Mouse (Mus musculus): ENCODE data around the gene Cryaa.

Gene Cryaa

DNA sequence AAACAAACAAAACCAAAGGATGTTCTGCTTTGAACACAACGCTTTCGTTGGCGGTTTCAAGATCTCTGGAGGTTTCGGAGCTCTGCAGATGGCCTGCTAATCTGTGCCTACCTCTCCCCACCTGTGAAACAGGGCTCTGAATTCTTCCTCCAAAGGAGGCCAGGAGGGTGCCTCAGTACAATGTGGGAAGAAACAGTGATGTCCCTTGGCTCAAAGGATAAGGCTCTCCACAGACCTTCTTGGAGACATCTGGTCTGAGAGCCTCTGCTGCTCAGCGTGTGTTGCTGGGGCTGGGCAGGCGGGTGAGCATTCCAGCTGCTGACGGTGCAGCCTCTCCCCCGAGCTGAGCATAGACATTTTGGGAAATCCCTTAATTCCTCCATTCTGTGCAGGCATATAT is at the start of gene Cryaa:
Cryaa (plus strand) TSS at position 301 of the 400 bp plus-strand sequence.
- DNase-seq (ENCODE audit: low spot score in 2 of 2) = no peak

DNA sequence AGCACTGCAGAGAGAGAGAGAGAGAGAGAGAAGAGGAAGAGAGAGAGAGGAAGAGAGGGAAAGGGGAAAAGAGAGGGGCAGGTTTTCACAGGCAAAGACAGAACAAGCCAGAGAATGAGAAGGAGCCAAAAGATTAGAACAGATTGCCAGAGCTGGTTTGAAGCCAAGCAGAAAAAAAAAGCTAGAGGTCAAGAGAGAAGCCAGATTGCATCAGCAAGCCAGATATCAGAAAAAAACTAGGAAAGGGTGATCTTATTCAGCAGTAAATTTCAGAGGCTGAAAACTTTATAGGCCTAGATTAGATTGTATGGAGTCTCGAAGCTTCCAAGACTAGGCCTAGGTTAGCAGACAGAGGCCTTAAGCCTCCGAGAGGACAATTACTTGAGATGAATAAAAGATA is 49.6 kb upstream of the Cryaa start:
- no peak for DNase-seq (ENCODE audit: low spot score in 2 of 2)

DNA sequence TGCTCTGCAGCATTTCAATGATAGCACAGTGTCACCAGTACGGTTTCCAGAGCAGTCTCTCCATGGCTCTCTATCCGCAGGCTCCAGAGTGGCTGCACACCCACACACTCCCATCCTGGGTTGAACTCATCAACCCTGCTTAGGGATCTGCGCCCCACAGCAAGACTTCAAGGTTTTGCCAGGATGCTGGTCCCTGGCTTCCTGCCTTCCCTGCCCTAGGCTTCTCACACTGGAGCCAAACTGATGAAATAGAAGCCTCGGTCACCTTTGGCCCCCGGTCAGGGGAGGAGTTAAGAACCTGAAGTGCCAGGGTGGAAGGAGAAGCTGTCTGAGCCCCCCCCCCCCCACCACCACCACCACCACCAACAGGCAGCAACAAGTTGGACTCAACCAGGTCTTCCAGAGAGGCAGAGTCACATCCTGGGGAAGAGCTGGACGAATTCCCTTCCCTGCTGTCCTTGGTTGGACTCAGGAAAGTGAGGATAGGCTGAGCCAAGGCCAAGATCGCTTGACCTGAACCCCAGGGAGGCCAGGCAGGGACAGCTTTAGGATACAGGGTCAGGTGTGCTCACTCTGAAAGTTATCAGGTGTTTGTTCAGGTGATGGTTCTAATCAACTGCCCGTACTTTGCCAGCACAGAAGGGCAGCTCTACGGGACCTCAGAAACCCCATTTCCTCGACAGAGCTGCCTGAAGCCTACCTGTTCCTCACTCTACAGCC is 46.4 kb upstream of the Cryaa start:
- DNase-seq (ENCODE audit: low spot score in 2 of 2) = no peak

DNA sequence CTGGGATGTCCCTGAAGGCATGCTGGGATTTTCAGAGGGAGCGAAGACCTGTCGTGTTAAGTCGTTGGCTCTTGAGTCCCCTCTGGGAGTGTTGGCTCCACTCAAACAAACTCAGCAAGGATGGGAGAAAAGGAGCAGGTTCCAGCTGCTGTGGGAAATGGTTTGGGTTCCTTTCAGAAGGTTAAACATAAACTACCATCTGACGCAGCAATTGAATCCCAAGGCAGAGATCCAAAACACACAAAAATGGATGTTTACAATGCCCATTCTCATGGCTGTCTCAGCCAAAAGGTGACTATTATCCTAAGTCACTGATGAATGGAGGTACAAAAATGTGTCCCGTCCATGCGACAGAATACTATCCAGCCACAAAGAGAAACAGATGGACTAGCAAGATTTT is 44.6 kb upstream of the Cryaa start:
- no peak for DNase-seq (ENCODE audit: low spot score in 2 of 2)

DNA sequence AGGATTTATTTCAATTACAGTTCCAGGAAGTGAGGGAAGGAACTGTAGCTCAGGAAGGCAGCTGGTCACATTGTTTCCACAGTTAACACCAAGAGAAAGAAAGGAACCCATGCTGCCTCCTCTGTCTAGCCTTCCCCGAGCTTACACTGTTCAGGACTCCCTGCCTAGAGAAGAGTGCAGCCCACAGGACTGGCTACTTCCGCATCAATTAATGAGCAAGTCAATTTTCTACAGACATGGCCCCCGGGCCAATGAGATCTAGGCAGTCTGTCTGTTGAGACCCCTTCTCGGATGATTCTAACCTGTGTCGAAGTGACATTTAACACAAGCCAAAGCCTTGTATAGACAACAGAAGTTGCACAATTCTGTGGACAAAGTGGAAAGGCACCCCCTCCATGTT is 42.7 kb upstream of the Cryaa start:
- no peak for DNase-seq (ENCODE audit: low spot score in 2 of 2)

DNA sequence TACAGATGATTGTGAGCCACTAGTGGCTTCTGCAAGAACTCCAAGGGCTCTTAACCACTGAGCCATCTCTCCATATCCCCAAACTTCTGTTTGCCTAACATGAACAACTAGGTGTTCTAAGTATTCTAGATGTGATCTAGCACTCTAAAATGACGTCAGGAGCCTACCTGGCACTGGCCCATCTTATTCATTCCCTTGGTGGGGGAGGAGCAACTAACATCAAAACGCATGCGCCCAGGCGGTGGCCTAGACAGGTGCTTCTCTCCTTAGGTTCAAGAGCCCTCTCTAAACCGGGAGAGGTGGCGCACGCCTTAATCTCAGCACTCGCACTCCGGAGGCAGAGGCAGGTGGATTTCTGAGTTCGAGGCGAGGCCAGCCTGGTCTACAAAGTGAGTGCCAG is 41.8 kb upstream of the Cryaa start:
- DNase-seq (ENCODE audit: low spot score in 2 of 2) = no peak

DNA sequence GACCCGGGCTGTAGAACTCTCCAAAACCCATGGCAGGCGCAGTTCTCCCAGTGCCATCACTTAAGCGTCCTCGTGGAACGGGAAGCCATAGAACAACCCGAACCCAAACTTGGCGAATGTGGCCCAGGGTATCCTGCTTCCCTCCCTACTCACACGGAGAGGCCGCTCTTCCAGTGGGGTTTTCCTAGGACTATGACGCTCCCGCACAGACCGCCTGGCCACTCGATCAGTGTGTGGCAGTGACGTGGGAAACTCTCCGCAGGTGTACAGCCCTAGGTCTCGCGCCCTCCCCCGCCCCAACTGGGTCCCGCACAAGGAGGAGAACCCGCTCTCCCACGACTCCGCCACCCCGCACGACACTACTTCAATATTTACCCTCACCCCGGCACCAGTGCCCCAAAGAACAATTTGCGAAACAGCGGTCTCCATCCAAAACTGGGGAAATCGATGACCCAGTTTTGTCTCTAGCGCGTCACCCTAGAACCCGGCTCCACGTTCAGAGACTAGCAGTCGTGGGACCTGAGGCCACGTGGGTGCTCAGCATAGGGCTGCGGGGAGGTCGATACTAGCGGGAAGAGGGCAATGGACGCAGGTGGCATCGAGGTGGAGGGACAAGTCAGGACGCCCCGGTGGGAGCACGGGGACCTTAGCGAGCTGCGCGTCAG is 41.2 kb upstream of the Cryaa start:
- DNase-seq (ENCODE audit: low spot score in 2 of 2) = no peak

DNA sequence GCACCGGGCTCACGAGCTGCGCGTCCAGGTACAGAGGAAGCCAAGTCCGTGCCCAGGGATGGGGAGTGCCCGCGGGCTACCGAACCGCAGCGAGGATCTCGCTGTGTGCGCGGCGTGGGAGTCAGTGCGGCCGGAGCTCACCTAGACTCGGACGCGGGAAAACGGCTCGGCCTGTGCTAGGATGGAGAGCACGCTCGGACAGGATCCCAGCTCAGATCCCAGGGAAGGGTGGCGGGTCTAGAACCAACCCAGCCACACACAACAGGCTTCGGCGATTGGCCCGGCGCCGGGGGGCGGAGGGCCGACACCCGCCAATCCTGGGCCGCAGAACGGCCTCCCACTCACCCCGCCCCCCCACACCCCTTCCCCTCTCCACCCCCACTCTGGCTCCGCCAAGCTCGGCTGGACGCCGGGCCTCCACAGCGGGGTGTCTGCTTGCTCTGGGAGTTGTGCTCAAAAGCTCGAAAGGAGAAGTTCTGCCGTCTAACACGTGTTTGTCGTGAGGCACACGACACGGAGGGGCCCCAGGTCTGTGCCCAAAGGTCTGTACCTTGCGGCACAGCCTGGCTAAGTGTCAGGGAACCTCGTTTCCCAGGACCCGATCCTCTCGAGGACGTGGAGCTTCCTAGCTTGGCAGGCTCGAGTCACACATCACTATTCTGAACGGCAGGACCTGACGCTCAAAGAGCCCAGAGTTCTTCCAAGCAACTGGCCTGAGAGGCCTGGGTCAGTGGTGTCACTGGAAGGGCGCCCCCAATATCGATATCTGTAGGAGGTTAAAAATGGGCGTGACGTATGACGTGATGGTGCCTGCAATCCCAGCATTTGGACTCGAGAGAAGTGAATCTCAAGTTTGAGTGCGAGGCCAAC is 40.4 kb upstream of the Cryaa start, which contains the start of gene Cbs:
Cbs (minus strand) TSS at position 297 of the 870 bp plus-strand sequence.
- DNase-seq (ENCODE audit: low spot score in 2 of 2) = peak; percentile 55 to 57

DNA sequence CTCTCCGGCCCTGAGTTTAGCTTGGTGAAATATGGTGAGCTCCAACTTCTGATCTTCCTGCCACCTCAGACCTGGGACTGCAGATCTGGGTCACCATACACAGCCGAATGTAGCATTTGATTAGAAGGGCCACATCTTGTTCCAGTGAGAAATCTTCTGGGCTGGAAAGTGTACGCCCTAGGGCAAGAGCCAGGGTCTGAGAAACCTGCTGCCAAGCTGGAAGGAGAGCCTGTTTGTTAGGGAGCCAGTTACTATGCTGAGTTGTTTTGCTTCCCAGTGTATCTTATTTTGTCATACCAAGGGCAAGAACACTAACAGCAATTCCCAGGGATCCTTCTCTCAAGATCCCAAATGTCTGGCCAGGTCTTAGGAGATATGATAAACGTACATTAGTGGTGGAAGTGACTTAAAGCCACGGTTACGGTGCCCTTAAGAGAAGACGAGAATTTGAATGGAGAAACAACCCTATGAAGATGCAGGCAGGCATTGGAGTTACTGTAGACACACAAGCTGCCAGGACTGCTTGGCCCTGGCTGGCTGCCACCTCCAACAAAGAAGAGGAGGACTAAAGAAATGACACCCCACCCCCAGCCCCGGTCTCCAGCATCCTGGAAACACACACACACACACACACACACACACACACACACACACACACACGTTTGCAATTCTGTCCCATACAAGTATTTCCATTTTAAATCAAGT is 39.6 kb upstream of the Cryaa start:
- DNase-seq (ENCODE audit: low spot score in 2 of 2) = no peak

DNA sequence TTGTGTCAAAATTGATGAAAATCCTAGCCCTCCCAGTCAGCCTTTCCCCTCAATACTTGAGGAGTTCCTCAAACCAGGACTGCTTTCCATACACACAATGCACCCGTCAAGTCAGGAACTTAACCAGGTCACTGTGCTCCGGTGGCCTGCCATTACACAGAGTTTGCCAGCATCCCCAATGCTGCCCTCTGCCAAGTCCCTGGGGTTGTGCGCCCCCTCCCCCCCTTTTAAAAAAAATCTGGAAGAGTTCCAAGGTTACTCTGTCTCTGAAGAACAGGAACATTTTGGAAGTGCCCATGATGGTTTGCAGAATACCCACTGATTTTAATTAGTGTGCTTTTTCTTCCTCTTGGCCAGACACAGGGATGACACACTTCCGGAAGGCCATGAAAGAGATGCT is 38.0 kb upstream of the Cryaa start:
- no peak for DNase-seq (ENCODE audit: low spot score in 2 of 2)

DNA sequence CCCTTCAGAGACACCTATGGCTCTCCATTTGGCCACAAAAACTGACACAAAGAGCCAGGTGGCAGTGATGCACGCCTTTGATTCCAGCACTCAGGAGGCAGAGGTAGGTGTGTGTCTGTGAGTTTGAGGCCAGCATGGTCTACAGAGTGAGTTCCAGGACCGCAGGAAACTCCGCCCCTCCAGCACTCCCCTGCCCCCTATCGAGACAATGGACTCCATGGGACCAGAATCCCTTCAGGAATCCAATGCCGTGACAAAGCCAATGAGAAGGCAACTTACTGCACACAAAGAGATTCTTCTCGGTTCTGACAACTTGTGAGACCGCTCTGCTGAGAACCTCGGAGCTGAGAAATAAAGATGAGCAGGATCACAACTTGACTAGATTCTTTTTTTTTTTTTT is 35.3 kb upstream of the Cryaa start:
- DNase-seq (ENCODE audit: low spot score in 2 of 2) = no peak

DNA sequence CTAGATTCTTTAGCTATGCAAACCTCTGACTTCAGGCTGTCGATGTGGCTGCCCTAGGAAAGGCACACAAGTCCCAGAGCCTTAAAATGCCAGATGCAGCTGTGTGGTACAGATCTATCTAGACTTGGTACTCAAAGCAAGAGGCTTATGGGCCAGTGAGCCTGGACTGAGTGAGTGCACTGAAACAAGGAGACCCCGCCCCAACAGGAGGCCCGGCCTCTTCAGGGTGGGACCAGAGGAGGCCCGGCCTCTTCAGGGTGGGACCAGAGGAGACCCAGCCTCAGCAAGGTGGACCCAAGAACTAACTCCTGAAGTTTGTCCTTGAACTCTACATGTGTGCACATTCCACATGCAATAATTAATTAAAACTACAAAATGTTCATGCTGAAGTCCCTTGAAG is 34.7 kb upstream of the Cryaa start:
- DNase-seq (ENCODE audit: low spot score in 2 of 2) = no peak

DNA sequence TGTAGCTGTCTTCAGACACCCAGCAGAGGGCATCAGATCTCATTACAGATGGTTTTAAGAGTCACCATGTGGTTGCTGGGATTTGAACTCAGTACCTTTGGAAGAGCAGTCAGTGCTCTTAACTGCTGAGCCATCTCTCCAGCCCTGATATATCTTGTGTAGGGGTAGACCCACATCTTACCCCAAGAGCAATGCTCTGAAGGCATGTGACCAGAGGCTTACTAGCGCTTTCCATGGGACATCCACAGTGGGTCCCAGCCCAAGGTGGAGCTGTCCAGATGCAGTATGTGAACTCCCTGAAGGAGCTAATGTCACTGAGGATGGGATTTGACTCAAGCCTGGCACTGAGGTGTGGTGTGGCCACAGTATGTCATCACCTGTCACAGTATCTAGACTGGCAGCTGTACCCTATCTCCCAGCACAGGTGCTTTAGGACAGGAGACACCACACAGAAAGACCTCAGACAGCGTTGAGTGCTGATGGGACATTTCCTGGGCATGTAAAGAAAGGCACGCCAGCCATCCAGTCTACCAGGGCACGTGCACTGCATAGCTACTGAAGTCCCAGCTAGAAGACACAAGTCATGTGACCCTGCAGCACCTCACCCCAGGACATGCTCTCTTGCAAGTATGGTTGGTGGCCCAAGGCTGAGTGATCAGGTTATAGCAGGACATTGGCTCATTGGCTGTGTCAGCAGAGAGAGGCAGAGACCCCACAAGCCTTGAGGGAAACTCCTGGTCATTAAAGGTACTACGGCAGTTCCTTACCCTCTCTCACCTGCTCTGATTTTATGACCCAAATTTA is 31.2 kb upstream of the Cryaa start:
- DNase-seq (ENCODE audit: low spot score in 2 of 2) = no peak

DNA sequence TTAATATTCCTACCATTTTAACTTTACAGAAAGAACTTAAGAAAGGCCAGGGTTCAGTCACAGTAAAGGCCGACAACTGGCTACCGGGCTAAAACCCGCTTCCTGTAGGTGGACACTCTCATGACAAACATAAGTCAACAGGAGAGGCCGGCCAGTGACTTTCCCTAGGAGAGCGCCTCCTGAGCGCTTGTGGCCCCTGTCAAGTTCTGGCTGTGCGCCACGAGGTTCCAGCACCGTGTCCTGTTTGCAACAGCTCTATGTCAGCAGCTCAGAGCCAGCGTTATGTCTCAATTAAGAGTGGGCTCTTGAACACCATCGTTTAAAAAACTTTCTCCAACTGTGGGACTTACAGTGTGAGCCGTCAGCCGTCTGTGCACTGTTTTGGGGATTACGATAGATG is 25.5 kb upstream of the Cryaa start:
- DNase-seq (ENCODE audit: low spot score in 2 of 2) = no peak

DNA sequence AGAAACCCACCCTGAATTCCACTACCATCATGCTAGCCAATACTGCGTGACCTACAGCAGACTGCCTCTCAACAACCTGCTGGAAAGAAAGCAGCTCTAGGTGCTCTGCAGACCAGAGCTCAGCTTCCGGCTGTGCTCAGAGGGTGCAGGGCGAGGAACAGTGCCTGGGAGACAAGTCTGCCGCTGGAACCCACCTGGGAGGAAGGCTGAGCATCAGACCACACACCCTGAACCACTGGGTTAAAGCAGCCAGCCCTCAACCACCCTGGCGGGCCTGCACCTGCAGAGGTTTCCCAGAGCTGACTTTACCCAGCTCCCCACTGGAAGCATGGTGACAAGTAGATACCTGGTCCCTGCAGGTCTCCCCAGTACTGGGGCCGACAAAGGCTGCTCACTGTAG is 24.3 kb upstream of the Cryaa start:
- DNase-seq (ENCODE audit: low spot score in 2 of 2) = no peak

DNA sequence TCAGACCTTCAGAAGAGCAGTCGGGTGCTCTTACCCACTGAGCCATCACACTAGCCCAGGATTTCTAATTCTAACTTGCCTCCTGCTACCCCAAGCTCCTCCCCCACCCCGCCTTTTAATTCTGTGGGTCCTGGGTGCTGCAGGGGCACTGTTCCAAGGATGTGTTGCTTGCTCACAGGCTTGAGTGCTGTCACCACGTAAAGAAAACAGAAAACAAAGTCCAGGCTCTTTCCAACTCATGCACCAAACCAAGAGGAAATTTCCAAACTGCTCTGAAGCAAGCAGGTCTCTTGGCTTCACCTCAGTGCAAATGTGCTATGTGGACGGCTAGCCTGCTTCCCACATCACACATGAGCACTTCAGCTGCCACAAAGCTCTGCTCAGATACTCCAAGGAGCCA is 22.2 kb upstream of the Cryaa start:
- DNase-seq (ENCODE audit: low spot score in 2 of 2) = no peak

DNA sequence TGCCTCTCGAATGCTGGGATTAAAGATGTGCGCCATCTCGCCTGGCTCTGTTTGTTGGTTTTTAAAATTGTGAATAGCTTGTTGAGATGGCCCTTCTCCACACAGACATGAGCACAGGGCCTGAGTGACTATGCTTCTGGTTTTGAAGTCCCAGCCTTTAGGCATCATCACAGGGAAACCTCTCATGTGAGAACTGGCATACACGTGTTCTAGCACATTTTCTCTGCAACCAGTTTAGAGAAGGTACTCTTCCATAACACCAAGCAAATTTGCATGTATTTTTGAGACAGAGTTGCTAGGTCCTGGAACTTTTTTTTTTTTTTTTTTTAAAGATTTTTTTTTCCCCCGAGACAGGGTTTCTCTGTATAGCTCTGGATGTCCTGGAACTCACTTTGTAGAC is 20.9 kb upstream of the Cryaa start:
- no peak for DNase-seq (ENCODE audit: low spot score in 2 of 2)

DNA sequence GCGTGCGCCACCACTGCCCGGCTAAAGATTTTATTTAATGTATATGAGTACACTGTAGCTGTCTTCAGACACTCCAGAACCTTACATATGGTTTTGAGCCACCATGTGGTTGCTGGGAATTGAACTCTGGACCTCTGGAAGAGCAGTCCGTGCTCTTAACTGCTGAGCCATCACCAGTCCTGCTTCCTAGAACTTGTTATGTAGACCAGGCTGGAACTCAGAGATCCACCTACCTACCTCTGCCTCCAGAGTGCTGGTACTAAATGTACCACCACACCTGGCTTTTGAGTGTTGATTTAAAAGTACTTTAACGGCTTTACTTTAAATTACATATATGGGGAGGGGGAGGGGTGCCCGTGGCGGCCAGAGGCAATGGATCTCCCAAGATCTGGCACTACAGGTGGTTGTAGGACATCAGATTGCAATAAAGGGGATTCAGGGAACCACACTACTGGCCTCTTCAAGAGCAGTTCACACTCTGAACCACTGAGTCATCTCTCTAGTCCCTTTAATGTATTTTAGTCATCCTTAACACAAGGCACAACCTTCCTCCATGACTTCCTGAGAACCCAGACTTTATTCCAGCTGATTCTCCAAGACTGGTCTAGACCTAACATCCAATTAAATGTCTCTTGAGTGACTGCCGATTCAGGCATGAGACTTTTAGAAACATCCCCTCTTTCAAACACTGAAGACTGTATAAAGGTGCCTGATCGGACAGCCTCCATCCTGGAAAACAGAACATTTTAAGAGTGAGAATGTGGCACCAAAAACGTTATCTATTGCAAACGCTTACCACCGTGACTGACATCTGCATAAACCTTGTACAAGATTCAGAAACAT is 20.2 kb upstream of the Cryaa start:
- DNase-seq (ENCODE audit: low spot score in 2 of 2) = no peak

DNA sequence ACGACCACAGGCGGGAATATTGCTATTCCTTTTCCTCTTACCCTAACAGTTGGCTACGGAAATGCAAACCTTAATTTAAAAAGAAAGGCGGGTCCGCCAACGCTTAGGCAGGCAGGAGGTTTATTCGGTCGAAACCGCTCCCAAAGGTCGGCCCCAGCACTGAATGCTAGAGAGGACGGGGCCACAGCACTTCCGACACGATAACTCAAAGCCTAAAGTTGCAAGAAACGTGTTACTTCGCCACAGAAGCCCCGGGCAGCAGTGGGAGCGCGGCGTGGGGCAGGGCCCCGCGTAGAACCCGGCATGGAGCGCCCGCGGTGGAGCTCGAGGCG is 19.5 kb upstream of the Cryaa start:
- peak; percentile 21 to 33 for DNase-seq (ENCODE audit: low spot score in 2 of 2)

DNA sequence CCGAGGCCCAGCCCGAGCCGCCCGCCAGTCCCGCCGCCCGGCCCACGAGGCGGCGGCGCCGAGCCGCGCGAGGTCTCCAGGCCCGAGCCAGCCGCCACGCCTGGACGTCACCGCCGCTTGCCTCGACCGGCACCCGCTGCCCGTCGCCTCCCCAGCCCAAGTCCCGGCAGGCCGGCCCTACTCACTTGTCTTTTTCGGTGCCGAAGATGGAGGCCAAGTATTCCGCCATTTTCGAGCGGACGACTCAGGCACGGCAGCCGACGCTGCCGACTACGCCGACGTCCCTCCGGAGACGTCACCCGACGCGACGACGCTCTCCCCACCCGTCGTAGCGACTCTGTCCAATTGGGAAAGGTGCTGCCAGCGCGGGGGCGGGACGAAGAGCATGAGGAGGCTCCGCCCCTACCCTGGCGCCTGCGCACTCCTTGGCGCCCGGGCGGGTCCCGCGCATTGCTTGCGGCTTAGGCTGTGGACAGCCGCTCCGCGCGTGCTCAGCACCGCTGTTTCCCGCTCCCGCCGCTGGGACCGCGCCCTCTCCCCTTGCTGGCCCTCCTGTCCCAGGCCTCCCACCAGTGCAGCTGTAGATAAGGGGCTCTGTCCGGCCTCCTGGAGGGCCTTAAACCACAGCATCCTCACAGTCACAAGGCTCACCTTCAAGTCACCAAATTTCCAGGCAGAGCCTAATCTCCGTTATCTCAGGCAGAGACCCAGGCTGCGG is 19.0 kb upstream of the Cryaa start, which contains the start of gene U2af1:
U2af1 (minus strand) TSS at position 425 of the 718 bp plus-strand sequence.
- DNase-seq (ENCODE audit: low spot score in 2 of 2) = peak; percentile 96 to 97
